Mouse (Mus musculus): ENCODE results near the gene Mrps6.
"Not testable (repeated sequence)": the region's sequence is repeated elsewhere in the genome, so short reads cannot be mapped to it uniquely, and the experiment has no call there.

Gene Mrps6

DNA sequence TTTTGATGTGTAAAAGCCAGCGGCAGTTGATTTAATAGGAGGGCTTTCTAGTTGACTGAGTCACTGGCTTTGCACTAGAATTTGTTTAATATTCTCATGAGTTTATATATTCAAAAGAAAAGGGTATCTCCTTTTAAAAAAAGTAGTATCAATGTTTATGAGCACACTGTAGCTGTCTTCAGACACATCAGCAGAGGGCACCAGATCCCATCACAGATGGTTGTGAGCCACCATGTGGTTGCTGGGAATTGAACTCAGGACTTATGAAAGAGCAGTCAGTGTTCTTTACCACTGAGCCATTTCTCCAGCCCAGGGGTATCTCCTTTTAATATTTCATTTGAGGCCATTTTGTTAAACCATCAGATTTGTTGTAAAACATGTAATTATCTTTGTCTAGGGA, 4.8 kb downstream of the Mrps6 start:
- no peak for DNase-seq (ENCODE audit: low spot score in 2 of 2)

DNA sequence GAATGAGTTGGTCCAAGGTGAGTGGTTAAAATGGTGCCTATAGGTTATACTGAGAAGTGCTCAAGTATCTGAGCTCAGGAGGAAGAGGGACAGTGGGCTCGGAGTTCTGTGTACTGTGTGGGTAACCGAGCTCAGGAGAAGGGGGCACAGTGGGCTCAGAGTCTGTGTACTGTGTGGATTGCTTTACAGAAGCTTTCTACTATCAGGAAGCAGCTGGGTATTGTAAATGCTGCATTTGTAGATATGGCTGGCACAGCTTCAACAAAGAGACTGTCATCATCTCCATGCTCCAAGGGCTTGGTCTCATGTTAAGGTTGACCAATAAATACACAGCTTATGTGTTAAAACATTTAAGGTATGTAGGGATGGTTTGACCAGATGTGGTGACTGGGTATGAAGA, 6.7 kb downstream of the Mrps6 start:
- DNase-seq (ENCODE audit: low spot score in 2 of 2) = no peak

DNA sequence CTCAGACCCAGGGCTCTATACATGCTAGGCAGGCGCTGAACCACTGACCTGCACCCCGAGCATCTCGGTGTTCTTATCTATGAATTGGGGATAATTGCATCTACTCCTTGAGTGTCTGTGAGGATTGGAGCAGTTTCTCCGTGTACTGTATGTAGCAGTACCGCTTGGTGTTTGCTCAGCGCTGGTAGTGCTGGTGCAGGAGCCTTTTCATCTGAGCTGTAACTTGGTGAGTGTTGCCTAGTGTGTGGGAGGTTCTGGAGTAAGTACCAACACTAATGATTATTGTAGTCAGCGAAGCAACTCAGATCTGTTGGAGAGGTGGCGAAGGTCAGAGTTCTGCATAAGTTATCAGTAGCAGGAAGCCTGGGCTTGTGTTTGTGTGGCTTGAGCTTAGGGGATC, 12.3 kb downstream of the Mrps6 start:
- no peak for DNase-seq (ENCODE audit: low spot score in 2 of 2)

DNA sequence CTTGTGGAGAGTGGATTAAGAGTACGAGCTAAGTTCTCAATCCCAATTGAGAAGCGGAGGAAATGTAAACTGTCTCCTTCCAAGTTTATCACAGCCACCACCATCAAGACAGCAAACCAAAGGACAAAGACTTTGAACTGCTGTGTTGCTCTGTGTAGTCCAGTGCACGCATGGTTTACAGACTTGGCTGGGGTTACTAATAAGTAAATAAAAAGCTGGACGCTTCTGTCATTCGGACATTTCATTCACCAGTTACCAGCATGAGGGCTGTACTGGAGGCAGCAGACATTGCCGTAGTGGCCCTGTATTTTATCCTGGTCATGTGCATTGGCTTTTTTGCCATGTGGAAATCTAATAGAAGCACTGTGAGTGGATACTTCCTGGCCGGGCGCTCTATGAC, 18.7 kb downstream of the Mrps6 start:
- DNase-seq (ENCODE audit: low spot score in 2 of 2) = no peak

DNA sequence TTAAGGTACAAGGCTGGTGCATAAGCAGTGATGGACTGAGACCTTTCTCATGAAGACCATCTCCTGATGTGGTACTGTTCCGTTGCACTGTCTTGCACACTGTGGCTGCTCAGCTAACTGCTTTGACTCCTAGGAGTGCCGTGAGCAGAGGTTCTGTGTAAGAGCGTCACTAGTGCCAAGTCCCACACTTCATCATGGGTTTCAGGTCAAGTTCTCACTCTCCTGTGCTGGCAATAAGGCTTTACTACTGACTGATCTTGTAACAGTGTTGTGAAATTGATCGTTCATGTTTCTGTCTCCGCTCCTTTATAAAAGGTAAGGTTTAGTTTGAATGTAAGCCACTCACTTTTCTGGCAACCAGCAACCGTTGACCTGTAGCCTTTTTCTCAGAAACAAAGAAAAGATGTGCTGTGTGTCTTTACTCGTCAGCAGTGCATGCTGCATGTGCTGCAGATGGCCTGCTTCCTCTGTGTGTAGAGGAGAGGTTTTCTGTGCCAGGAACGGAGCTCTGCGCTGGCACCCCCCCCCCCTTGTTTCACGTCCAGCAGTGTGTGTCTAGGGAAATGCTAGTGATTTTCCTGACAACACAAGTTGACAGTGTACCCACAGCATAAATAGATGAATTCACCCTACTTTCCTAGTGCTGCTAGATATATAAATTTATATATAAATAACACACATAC, 25.8 kb downstream of the Mrps6 start:
- no peak for DNase-seq (ENCODE audit: low spot score in 2 of 2)

DNA sequence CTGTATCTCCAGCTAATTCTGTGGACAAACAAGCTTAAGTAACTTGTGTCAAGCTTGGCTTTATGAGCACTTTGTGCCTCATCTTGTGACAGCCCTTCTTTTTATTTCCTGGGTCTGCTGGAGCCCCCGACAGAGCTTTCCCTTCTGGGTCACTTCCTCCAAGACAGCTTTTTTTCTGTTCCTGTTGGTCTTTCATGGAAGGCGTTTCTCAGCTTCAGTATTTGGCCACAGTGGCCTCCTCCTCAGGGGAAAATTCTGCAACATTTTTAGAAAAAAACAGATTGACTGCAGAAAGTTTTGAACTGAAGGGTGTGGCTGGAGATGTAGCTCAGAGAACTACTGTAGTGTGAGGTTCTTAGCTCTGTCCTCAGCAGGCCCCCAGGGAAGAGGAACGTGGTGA, 31.2 kb downstream of the Mrps6 start:
- no peak for DNase-seq (ENCODE audit: low spot score in 2 of 2)

DNA sequence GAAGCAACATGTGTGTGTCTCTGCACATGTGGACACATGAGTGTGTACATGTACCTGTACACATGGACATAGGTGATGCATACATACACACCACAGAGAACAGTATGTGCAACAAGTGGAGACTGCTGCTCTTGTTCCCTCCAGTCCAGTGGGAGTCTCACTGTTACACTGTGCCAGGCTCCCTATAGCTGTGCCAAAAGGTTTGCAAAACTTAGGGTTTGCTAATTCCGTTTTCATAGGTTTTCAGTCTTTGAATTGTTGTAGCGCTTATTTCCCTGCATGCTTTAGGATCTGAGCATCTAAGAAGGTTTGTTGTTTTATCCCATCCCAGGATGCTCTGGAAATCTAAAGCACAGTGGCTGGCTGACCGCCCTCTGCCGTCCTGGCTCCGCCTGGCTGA, 33.8 kb downstream of the Mrps6 start:
- no peak for DNase-seq (ENCODE audit: low spot score in 2 of 2)

DNA sequence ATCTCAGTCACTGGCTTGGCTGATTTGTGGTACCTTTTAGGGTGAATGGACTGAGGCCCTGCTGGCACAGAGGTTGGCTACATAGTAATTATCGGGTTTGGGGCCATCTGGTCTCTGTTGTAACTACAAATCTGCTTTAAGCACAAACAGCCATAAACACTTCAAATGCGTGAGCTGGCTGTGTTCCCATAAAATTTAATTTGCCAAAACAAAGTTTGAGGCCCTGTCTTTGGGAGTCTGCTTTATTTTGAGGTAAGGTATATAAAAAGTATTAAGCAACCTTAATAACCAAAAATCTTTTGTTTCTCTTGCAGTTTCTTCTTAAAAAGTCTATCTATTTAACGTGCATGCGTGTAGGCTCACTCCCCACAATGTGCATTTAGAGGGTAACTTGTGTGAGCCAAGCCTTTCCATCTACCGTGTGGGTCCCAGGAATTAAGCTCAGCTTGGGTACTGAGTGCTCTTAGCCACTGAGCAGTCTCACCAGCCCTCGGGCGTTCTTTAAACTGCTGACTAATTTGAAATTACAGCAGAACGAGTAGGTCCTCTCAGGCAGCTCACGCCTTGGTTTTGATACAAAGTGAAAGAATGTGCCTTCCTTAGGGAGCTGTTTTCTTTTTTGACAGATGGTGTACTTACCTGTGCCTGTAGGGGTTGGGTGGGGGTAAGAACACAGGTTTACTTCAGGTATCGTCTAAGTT, 40.4 kb downstream of the Mrps6 start:
- DNase-seq (ENCODE audit: low spot score in 2 of 2) = no peak

DNA sequence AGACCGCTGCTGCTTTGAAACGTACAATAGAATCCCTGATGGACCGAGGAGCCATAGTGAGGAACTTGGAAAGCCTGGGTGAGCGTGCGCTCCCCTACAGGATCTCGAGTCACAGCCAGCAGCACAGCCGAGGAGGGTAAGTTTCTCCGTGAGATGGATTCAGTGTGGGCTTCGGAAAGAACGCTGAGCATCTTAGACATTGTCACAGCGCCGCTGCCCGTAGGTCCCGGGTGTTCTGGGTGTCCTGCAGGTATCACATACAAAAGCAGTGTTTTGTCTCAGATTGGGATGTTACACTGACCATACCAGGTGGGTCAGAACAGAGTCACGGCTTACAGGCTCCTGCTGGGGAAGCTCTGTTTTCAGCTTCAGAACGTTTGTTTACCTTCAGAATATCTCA, 41.5 kb downstream of the Mrps6 start:
- no peak for DNase-seq (ENCODE audit: low spot score in 2 of 2)

DNA sequence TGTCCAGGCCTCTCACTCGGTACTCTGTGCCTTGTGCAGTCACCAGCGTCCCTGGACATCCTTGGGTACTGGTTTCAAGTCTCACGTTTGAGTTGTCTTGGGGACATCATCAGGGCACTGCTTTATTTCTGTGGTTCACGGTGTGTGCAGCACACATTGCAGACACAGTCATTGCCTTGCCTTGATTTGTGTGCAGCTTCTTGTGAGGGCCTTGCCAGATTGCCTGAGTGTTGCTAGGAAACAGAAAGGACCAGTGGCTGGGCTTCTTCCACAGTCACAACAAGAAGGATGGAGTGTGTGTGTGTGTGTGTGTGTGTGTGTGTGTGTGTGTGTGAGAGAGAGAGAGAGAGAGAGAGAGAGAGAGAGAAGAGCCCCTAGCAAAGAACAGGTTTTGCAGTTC, 42.0 kb downstream of the Mrps6 start:
- DNase-seq (ENCODE audit: low spot score in 2 of 2) = peak in 1 of 2 experiments; percentile 53

DNA sequence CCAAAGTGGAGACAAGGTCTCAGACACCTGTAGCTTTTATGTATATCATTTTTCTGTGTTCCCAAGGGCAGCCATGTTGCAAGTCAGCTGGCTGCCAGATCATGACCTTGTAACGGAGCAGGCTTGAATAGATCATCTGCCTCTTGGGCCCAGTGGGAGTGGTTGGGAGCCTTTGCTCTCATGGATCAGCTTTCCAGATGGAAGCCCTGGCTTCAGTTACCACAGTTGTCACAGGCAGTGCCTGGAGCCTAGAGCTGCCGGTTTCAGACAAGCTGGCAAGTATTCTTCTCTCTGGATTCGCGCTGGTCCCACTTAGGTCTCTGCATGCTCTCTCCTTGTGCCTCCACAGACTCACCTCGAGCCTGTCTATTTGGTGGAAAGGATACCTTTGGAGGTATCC, 44.0 kb downstream of the Mrps6 start:
- no peak for DNase-seq (ENCODE audit: low spot score in 2 of 2)

DNA sequence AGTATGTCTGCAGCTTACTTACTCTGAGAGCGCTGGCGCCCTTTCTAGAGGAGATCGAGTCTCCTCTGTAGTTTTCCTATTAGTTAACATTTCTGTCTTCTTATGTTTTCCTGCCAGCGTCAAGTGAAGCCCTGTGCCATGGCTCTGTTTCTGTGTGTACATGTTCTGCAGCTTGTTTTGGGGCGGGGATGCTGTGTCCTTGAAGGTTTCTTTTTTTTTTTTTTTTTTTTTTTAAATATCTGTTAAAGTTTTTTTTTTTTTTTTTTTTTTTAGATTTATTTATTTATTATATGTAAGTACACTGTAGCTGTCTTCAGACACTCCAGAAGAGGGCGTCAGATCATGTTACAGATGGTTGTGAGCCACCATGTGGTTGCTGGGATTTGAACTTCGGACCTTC, 44.9 kb downstream of the Mrps6 start:
- DNase-seq (ENCODE audit: low spot score in 2 of 2) = not testable (repeated sequence)

DNA sequence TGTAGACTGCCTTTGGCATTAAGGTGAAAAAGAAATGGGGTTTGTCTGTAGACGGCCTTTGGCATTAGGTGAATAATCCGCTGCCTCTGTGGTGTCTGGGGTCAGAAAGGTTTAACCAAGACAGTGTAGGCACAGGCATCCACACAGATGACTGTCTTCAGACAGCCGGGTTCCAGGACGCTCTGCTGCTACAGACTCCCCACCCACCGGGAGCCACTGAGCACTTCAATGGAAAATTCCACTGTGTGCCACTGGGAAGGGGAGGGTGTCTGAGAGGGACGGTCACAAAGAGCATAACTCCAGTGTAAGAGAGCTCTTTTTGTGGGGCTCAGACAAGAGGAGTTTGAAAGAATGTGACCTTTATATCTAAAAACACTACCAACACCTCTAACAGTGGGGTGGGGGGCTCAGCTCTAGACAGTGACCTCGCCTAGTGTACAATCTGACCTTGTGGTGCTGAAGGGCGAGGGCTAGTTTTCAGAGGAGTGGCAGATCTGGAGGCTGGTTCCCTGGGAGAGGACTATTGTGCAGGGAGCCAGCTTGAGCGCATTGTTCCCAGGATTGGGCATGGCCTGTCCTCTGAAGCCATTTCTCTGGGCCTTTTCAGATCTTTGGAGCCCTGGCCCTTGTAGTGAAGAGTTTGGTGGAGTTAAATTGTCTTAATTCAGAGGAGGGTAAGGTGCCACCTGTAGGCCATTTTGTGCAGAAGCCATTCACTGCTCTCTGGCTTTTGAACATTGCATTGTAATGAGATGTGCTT, 45.7 kb downstream of the Mrps6 start:
- no peak for DNase-seq (ENCODE audit: low spot score in 2 of 2)

DNA sequence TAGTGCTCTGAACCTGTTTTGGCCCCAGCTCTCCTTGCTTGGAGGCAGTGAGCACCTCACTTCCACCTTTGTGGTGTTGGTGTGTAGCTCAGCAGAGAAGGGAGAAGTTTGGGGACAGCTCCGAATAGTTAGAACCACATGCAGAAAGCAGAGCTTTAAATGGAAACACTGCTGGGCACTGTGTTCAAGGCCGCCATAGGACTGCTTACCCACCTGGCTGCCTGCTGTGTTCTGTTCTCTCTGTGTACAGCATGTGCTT, 46.2 kb downstream of the Mrps6 start:
- DNase-seq (ENCODE audit: low spot score in 2 of 2) = no peak

DNA sequence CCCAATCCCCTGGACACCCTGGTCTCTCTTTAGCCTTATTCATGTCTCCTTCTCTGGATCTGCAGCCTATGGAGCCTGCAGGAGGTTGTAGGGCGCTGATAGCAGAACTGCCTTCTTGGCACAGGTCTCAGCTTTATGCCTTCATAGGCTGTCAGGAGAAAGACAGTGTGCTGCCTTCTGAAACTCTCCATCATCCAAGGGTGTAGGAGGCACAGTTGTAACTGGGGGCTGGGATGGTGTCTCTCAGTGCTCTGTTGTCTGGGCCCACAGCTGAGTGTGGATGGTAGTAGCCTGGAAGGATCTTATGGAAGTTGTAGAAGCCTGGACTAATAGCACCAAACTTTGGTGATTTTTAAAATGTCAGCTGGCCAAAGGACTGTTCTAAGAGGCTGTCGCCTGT, 46.9 kb downstream of the Mrps6 start:
- no peak for DNase-seq (ENCODE audit: low spot score in 2 of 2)

DNA sequence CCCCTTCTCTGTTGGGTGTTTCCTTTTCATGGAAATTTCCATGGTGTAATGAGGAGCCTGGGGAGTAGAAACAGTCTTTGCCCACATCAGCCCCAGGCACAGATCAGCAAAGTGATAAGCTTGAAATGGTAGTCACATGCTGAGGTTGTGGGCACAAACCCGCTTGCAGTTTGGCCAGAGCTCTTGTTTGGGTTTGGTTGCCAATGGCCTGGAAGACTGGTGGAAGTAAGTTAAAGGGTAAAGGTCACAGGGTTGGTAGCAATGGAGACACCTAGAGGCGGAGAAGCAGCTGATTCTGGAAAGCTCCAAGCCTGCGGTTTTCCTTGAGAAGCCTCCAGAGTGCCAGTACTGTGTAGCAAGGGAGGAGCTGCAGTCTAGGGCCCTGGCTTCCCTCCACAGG, 47.6 kb downstream of the Mrps6 start:
- no peak for DNase-seq (ENCODE audit: low spot score in 2 of 2)

DNA sequence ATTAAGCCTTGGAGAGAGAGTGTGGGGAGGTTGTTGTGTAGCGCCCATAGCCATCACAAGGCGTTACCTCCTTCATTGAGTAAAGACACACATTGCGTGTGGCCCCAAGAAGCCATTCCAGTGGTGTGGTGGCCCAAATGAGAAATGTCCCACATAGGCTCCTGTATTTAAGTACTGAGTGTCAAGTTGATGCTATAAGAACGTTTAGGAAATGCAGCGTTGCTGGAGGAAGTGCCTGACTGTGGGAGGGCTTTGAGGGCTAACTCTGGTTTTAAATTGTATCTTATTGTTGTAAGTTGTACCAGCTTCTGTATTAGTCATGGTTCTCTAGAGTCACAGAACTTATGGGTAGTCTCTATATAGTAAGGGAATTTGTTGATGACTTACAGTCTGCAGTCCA, 49.3 kb downstream of the Mrps6 start:
- DNase-seq (ENCODE audit: low spot score in 2 of 2) = no peak

DNA sequence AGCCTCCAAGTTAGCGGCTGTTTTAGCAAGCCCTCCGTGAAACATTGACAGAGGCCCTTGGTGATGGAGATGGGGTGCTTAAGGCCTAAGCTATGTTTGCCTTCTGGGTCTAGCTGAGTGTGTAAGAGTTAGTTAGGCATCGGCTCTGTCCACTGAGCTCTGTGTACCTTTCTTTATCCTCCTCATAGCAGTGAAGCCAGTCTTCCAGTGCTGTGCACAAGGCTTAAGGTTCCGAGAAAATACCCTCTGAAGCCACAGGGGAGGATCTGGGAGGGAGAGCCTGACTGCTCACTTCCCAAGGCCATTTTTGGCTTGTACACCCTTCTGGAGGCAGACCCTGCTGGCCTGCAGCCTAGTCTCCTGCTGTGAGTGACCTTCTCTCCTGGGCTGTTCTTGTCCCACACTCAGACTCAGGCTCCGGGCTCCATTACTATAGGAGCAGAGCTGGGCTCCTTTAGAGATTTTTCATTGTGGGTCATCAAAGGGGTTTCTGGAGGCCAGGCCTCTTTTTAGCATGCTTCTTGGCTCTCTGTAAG, 56.7 kb downstream of the Mrps6 start:
- DNase-seq (ENCODE audit: low spot score in 2 of 2) = no peak

DNA sequence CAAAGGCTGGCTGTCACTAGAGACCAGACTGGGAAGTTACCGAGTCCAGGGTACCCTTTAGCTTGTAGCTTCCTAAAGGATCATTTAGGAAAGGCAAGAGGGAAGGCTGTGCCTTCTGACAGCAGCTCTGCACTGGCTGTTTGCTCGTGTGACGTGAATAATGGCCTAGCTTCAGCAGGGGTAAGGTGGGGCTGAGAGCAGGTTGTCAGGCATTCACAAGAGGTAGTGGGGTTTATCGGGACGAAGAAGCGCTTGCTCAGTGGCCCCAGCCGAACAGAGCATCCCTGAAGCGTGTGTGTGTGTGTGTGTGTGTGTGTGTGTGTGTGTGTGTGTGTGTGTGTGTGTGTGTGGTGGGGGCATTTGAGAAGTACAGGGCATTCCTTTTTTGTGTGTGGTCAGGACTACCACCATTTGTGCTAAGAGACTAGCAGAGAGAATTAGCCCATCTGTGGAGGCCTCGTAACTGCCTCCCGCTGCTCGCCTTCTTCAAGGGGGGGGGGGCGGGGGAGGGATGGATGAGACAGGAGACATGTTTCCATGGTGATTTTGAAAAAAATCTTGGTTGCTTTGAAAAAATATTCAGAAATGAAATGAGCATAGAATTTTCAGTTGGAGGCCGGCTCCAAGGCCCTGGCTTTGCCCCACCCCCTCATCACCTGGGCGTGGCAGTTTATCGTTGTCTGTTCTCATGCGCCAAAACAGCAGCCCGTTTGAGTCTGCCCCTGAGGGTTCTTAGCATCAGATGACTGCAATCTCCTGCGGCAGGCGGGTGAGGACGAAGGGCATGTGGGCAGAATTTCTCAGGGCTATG, 57.7 kb downstream of the Mrps6 start:
- DNase-seq (ENCODE audit: low spot score in 2 of 2) = peak; percentile 46 to 71

DNA sequence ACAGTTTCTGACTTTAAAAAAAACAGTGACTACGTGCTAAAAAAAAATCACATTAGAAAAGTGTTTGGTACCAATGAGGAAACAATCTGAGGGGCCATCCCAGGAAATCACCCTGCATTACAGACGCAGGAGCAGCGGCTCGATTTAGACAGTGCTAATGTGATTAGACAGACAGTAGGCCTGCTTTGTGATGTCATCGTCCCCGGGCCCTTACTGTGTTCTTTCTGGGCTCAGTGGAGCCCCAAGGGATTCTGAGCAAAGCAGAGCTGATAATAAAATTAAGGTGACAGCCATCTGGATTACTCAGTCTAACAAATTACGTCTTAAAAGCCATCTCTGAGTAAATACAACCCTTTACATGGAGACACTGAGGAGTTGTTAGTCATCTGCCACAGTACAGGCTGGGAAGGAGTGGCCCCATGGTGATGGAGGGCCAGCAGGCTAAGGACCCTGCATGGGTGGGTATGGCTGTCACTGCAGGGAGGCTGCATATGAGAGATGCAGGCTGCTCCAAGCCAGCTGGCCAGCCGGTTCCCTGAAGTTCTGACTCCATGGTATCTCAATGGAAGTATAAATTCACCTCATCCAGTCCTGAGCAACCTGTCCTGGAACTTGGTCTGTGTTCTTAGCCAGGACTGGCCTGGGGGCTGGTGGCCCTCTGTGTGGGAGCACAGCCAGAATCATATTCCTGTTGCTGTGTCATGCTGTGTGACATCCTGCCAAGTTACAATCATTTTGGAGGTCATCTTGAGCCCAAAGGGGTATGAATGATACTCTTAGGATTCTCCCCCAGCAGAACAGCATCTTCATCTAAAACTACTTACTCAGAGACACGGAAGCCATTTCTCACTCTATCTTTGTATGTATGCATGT, 59.5 kb downstream of the Mrps6 start:
- DNase-seq (ENCODE audit: low spot score in 2 of 2) = no peak

DNA sequence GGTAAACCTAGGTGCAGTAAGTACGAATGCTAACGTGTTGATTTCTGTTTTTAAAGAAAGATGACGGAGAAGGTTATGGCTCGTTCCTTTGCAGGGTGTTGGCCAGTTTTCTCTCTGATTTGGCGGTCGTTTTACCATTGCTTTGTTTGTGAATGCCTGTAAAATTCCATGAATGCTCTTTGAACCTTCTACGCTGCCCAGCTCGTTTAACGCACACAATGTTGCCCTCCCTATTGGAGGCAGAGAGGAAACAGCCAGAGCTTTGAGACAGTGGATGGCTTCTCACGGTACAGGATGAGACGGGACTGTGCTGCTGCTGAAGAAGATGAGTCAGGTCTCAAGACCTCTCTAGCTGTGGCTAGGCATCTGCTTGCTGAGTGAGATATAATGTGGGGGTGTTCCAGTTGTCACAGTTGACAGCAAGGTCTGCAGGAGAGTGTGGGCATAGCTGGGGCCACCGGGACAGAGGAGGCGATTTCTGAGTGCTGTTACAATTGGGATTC, 61.0 kb downstream of the Mrps6 start:
- no peak for DNase-seq (ENCODE audit: low spot score in 2 of 2)
